Mouse (Mus musculus): ENCODE data around the gene Slc17a5. TPM values are rescaled to one million over a fixed set of nuclear protein-coding genes. Genes with fewer than 3 reads are reported as not detected.

The Slc17a5 gene
- total RNA-seq (2021), result 10 to 100 TPM; 17.6 to 19.2 TPM
- long read RNA-seq, experiment 1, transcript Slc17a5-201 (11 exons, 3,236 nt), result major isoform, 17 of 25 reads
- long read RNA-seq, experiment 1, partial matches to known transcripts, result 1 of 25 reads
- long read RNA-seq, experiment 1, other reads (novel, unspliced or antisense), result 7 of 25 reads
- long read RNA-seq, experiment 2, transcript Slc17a5-201 (11 exons, 3,236 nt), result major isoform, 14 of 23 reads
- long read RNA-seq, experiment 2, partial matches to known transcripts, result 2 of 23 reads
- long read RNA-seq, experiment 2, other reads (novel, unspliced or antisense), result 7 of 23 reads

DNA sequence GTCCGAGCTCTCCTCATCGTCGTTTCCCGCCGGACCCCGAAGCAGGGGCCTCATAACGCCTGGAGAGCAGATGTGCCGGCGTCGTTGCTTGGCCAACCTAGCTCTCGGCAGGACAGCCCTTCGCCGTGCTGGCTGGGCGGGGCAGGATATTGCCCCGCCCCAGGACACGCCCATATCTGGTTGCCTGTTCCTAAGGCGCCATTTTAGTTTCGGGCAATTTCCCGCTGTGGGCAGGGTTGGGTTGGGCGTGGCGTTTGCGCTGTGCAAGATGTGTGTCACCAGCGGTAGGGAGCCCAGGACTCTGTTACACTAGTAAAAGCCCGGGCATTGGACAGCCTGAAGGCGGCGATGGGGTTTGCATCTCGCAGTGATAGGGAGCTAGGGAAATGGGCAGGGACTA is at the start of gene Slc17a5:
Gene Slc17a5 (minus strand): TSS at position 128 of the 400 bp plus-strand sequence.
- DNase-seq (ENCODE audit: low spot score in 2 of 2), result peak; percentile 90 to 94
- intact Hi-C loops (cut with DNase I), result no loop called here

DNA sequence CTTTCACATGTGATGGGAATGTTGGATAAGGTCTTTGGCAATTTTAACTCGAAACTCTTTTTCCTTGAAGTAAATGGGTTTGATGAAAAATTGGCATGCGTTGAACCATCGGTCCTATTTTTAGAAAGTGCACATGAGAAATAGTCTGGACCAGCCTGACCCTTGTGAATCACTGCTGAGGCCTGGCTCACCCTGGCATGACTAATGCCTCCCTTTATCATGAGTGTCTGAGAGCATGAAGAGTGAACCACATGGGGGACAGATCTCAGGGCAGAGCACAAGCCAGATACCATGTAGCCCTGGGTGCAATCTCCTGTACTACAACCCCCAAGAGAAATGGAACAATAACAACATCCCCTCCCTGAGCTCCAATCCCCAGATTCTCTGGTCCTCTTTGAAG is 46.1 kb upstream of the Slc17a5 start:
- intact Hi-C loops (cut with DNase I), result no loop called here

DNA sequence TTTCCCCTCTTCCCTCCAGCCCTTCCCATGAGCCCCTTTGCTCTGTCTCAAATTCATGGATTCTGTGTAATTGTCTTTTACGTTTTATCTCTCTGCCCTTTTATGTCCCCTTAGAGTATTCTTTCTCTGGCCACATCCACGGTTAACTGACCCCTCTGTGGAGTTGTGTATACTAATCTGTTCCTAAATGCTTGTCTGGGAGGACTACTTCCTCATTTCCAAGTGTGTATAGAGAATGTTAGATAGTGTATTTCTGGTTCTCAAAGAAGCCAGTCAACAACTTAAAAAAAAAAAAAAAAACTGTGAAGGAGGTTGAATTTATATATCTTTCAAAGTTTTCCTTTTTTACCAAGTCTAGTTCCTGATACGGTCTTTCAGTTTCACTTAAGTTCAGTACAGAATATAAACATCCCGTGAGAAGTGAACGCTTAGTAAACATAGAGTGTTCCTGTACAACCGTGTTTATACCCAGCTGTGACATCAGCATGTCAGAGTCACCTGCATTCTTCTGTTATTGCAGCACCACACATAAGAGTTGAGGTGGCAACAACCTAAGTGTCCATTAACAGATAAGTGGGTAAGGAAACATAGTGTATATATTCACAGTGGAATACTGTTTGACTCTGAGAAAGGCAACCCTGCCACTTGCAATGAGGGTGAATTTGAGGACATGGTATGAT is 44.1 kb upstream of the Slc17a5 start:
- intact Hi-C loops (cut with DNase I), result no loop called here
- DNase-seq (ENCODE audit: low spot score in 2 of 2), result no peak

More for the DNA sequence above, 46.1 kb upstream of the Slc17a5 start:
- DNase-seq (ENCODE audit: low spot score in 2 of 2), result no peak

DNA sequence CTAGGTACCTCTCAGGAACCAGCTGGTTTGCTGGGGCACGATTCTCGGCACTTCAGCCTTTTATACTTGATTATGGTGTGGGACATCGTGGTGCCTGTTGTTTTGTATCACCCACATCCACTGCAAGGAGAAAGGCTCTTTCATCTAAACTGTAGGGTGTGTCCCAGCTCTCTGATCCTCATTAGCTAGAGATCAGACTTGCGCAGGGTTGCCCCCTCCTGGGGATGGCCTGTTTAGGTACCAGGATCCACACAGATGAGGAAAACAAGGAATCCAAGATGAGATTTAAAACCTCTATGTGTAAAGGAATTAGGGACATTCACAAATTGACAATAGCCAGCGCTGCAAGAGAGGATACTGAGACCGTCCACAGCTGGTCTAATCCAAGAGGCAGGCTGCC is 42.1 kb upstream of the Slc17a5 start:
- intact Hi-C loops (cut with DNase I), result no loop called here
- no peak for DNase-seq (ENCODE audit: low spot score in 2 of 2)

DNA sequence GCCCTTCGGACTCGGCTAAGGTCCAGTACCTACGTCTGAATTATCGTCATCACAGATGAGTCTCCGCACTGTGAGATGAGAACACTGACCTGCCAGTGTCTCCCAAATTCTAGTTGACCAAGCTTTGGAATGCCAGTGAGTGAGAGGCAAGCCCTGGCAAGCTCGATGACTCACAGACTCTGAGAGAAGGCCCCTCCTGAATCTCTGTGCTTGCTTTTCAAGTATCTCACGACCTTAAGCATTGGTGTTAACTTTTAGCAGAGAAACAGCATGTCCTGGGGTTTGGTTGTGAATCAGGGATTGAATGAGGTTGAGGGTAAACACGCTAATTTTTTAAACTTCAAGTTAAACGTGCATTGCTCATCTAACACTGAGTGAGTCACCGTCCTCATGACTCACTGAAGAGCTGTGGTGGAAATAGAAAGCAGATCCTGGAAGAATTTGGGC is 35.5 kb upstream of the Slc17a5 start:
- intact Hi-C loops (cut with DNase I), result no loop called here
- DNase-seq (ENCODE audit: low spot score in 2 of 2), result peak in 1 of 2 experiments; percentile 7

DNA sequence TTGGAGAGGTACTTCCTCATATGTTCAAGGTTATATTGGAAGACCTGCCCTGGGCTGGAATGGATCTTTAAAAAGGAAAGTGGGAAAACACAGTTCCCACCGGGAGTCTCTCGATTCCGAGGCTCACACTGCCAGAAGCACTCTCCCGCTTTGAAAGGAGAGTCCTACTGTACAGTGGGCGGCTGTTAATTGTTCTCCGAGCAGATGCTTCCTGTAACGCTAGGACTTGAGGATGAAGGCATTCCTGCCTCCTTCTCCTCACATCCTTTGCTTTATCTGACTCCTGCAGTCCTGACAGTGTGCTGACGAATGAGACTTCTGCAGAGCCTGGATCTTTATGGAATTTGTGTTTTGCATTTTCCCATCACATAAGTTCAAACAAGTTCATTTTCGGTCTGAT is 31.4 kb upstream of the Slc17a5 start:
- intact Hi-C loops (cut with DNase I), result no loop called here
- peak in 1 of 2 experiments; percentile 7 for DNase-seq (ENCODE audit: low spot score in 2 of 2)

DNA sequence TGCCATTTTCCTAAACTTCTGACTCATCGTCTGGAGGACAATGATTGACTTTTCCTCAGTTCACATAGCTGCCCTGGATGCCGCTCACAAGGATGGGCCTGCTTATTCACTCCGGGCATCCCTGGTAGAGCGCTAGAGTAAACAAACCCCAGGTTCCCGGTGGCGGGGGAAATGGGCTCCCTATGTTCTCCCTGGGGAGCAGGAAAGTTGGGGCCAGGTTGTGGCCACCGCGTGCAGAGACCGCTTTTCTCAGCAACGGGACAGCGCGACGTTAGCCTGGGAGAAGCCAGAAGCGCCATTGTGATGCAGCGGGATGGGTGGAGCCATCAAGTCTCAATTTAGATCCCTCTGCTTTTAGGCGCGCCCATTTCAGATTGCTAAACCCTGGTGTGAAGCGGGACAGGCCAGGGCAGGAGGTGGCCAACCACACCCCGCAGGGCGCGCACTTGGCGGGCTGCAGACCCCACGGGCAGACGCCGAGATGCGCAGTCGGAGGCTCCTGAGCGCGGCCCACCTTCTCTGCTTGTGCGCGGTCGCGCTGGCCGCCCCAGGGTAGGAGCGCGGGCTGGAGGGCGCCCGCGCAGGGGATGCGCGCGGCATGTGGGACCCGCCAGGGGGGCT is 27.7 kb upstream of the Slc17a5 start, which contains the start of gene Cd109:
Gene Cd109 (plus strand): TSS at position 146 of the 621 bp plus-strand sequence.
- DNase-seq (ENCODE audit: low spot score in 2 of 2), result peak in 1 of 2 experiments; percentile 7
- intact Hi-C loops (cut with DNase I), result no loop called here

DNA sequence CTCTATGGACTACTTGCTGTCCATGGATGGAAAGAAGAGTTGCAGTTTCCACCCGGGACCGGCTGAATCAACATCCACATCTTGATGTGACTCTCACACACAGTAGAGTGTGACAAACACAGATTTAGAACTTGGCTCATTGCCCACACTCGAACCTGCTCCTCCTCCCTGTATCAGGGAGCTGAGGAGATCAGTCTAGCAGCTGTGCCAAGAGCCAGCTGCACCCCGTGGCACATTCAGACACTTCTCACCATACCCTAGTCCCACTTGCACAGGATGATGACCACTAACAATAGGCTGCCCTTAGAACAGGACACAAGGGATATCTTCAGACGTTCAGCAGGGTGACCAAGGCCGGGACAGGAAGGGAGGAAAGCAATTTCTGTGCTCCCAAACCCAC is 26.4 kb upstream of the Slc17a5 start:
- intact Hi-C loops (cut with DNase I), result no loop called here
- peak; percentile 54 to 69 for DNase-seq (ENCODE audit: low spot score in 2 of 2)

DNA sequence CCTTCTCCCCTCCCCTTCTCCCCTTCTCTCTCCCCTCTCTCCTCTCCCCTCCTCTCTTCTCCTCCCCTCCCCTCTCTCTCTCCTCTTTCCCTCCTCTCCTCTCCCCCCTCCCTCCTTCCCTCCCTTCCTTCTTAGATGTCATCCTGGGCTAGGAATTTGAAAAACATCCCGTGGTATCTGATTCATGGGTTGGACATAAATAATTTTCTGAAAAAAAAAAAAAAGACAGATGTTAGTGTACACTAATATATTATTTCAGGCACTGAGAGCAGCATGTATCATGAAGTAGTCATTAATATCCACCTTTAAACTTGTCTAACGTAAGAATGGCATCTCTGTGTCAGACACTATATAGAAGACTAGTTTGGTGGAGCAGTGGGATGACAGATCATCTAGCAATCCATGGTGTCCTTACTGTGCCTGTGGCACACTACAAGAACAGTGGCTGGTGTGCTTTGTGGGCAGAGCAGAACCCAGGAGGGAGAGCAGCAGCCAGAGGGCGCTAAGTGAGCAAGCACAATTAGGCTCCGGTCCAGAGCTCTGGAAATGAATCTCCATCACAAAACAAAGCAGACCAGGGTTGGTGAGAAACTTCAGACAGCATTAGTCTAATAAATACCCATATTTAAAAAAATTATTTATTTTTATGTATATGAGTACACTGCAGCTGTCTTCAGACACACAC is 13.3 kb upstream of the Slc17a5 start:
- no peak for DNase-seq (ENCODE audit: low spot score in 2 of 2)
- intact Hi-C loops (cut with DNase I), result no loop called here

DNA sequence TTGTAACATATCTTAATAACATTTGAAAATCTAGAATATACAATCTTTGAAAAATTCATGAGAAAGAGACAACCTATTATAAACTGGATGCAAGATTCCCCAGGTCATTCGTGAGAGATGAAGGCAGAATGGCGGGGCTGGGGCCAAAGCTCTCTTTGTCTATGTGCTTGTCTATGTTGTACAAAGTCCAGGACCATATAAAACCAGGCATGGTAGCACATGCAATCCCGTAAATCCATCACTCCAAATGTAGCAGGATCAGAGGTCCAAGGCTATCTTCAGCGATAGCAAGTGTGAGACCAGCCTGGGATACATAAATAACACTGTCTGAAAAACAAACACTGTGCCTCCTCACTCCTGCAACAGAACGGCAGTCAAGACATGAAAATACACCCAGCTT is 12.1 kb upstream of the Slc17a5 start:
- no peak for DNase-seq (ENCODE audit: low spot score in 2 of 2)
- intact Hi-C loops (cut with DNase I), result loop anchor here (5.0 kb wide), 1 partner anchor 1122 kb away; no protein-coding TSS in a partner anchor

DNA sequence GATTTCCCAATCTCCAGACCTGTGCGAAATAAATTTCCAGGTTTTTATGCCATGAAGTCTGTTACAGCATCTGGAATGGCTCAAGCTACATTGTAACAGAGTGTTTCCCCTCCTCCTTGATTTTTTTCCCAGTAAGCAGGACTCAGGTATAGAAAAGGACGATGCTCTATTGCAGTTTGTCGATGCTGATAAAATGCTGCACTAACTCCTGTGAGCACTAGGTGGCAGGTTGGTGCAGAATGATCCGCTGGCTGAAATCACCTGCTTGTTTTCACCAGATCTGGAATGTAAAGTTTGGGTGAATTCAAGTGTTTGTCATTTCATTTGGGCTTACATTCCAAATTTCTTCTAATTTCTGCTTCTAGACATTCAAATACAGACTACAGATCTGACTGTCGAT is 9.0 kb upstream of the Slc17a5 start:
- DNase-seq (ENCODE audit: low spot score in 2 of 2), result peak; percentile 60 to 70
- intact Hi-C loops (cut with DNase I), result loop anchor here (5.0 kb wide), 1 partner anchor 1125 kb away; no protein-coding TSS in a partner anchor

DNA sequence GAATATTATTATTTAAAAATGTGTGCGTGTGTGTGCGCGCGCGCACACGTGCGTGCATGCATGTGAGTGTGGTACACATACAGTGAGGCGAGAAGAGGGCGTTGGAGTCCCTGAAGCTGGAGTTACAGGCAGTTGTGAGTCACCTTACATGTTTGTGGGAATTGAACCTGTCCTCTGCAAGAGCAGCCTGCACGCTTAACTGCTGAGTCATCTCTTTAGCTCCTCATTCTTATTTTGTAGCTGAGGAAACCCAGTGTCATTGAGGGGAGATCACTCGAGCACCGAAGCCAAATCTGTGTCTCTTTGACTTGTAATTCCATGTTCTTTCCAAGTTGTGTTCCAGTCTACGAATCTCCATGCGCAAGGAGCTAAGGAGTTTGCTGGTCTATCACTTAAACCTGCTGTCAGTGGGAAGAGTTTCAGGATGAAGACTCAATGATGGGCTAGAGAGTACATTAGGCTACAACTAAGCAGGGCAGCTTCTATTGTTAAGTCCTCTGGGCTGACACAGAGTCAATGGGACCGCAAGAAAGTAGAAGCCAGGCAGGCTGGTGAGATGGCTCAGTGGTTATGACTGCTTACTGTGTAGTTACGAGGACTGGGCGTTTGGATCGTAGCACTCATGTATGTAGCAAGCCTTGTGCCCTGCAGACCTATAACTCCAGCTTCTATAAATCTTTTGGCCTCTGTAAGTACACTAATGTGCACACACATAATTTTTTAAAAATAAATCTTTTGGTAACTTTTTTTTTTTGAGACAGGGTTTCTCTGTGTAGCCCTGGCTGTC is 8.1 kb upstream of the Slc17a5 start:
- no peak for DNase-seq (ENCODE audit: low spot score in 2 of 2)
- intact Hi-C loops (cut with DNase I), result loop anchor here (5.0 kb wide), 1 partner anchor 1126 kb away; no protein-coding TSS in a partner anchor

DNA sequence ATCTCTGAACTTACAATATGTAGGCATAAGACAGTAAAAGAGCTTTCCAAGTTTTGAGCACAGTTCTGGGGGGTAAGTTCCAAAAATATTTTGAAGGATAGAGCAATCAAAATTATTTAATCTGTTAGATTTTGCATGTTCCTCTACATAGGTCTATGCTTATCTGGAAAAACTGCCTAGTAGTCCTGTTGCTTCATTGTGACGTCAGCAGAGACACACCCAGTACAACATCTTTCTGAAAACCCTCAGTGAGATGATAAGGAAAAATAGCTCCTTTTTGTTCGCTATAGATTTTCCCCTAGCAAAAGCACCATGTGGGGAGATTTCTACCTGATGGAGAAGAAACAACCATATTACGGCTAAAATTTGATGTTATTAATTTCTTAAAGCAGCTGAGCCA is 7.4 kb upstream of the Slc17a5 start:
- DNase-seq (ENCODE audit: low spot score in 2 of 2), result no peak
- intact Hi-C loops (cut with DNase I), result loop anchor here (5.0 kb wide), 1 partner anchor 1127 kb away; no protein-coding TSS in a partner anchor

DNA sequence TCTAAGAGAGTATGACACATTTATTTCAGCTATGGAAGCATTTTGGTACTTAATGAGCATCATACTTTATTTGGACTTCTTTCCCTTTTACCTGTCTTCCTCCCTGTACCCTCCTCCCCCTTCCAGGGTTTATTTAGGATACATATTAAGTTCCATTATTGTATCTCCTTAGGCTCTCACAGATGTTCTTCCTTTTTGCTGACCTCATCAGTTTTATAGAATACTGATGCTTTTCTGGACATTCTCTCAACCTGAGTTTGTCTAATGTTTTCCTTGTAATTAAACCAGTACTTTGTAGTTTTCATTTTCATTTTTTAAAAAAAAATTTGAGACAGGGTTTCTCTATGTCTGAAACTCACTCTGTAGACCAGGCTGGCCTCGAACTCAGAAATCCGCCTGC is 2.6 kb upstream of the Slc17a5 start:
- intact Hi-C loops (cut with DNase I), result loop anchor here (5.0 kb wide), 1 partner anchor 1142 kb away; no protein-coding TSS in a partner anchor
- DNase-seq (ENCODE audit: low spot score in 2 of 2), result no peak

DNA sequence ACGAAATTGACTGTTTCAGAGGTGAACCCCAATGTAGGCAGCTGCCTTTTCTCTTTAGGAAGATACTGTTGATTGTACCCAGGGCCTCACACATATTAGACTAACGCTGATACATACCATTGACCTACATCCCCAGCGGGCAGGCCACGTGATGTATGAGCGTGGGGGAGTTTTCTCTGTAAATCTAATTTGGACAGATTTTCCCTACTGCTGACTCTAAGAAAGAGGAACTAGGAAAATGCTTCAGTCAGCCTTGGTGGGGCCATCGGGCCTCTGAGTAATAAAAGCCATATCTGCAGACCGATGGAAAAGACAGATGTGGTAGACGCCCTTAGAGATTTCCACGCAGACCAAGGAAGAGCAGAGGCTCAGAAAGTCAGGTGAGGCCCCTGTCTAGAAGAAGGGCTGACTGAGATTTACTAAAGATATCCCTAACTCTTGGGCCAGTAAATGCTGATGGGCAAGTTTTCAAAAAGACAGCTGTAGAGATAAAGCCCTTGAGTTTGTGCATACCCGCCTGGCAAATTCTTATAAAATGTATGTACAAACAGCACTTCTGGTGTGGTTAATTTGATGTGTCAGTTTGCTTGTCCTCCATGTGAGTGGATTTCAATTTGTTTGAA is 681 bp upstream of the Slc17a5 start:
- intact Hi-C loops (cut with DNase I), result no loop called here

DNA sequence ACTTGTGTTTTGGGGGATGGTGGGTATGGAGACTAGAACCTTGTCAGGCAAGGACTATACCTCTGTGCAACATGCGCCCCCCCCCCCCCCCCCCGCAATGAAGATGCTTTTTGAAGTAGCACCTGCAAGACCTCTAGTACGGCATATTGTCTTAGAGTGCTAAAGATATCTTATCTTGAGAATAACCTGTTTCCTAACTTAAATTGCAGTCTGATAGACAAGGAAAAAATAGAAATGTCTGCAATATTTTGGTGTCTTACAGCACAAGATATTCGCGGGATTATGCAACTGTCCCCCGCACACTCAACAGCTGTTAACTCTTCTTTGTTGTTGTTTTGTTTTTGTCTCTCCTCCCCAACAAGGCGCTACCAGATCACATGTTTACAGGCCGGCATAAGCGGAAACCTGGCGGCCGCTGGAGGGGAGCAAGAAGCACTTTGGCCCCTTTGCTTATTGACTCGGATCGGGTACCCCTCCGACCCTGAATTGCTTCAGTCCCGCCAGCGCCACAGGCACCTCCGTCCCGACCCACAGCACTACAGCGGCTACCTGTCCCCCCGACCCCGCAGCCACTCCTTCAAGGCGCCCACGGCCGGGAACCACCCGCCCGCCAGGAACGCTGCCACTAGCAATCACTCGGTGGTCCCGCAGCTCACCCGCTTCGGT is 490 bp downstream of the Slc17a5 start:
- peak; percentile 22 to 34 for DNase-seq (ENCODE audit: low spot score in 2 of 2)
- intact Hi-C loops (cut with DNase I), result no loop called here

More for the DNA sequence above, 681 bp upstream of the Slc17a5 start:
- DNase-seq (ENCODE audit: low spot score in 2 of 2), result peak; percentile 29 to 36

DNA sequence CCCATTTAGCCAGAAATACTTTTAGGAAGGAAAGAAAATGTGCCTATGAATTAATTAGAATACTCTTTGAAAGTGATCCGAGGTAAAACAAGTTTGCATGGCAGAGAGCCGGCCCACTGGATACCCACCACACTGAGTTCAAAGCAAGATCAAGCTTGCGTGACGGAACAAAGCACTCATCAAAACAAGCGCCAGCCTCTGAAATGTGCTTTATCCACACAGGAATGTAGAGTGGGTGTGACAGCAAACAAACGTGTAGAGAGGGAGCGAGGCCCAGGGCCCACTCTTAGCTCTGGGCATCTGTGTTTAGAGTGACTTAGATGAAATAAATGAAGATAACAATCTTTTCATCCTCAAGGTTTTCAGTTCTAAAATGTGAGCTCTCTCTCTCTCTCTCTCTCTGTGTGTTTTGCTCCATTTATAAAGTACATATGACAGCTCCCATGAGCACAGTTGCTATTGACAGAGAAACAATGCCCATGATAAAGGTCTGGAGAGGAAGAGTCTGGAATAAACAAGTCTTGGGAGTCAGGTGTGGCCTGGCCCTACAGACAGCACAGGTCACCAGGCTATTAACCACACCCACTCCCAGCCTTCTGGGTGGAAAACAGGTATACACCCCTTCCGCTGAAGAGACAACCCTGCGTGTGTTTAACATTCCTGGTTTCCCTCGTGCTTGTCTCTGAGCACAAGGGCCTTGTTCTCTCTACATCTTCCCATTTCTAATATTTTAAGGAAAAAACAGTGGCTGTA is 8.0 kb downstream of the Slc17a5 start:
- no peak for DNase-seq (ENCODE audit: low spot score in 2 of 2)
- intact Hi-C loops (cut with DNase I), result no loop called here
